Mouse (Mus musculus): ENCODE measurements around the gene Fam131b.

- TF ChIP-seq GATA1 (IDR thresholded peaks at IDR 0.05; ENCODE audit: low read length) (no peak), TAL1 (IDR thresholded peaks at IDR 0.05; ENCODE audit: low read length) (no peak)
Measured at GRCm38 (mm10) chr6:42286448-42286847, 38.0 kb downstream of the Fam131b start, which contains the start of gene Clcn1.
